Mouse (Mus musculus) v-Abl transformed pro-B cells (cell line): ENCODE data around the gene Myo1d.

Source experiments
- in situ Hi-C, 2 experiments: fragments of 400-800 bp; cut with MboI; formaldehyde crosslinking; loops; one replicate each; pipeline ENCODE4 v1.15.1; 2025; ENCODE audit not compliant: unreplicated experiment in 2 of 2

Myo1d gene

DNA sequence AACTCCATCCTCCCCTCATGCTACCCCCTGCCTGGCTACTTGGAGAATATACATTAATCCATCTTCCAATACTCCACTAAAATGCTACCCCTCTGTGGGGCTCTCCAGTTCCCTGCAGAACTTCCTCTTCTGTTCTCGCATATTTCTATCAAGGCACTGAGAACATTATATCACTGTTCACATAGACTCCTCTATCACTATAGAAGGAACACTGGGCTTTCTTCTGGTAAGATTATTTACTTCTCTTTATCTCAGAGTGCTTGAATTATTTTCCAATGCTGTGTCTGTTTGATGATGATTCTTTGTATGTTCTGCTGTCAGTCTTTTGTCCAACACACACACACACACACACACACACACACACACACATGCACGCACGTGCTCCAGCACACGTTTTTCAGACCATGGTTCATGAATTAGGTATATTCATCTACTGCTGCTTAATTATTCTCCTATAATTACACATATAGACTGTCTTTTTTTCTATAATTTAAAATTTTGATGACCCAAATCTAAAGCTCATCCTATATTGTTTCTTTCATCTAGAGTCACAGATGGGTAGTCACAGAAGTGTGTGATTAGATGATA lies 35.9 kb downstream of the Myo1d start:
- in situ Hi-C loops: no loop called here

DNA sequence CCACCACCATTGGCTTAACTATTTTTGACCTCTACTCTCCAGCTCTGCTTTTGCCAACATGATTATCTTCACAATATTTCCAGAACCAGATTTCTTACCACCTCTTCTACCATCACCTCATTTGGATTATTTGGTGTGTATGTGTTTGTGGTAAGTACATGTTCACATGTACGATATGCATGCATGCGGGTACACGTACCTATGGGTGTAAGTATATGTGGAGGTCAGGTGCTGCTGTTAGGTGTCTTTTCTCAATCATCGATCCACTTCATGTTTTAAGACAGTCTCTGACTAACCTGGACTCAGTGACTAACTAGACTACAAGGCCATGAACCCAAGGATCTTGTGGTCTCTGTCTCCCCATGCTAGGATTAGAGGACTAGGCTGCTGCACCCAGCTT lies 37.4 kb downstream of the Myo1d start:
- in situ Hi-C loops: no loop called here

DNA sequence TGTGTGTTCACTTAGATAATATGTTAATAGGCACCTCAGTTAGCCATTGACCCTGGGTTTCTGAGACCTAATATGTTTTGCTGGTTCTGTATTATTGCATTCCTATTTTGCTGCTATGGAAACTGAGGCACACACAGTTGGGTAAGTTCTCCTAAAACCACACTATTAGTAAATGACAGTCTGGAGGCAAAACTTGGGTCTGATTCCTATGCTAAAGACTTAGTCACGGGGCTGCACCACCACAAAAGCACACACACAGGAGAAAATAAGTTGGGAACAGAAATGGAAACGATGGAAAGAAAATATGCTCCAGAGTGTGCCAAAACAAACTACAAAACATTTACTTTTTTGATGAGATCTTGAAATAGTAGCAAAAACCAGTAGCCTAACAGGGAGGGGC lies 45.1 kb downstream of the Myo1d start:
- in situ Hi-C loops: no loop called here

DNA sequence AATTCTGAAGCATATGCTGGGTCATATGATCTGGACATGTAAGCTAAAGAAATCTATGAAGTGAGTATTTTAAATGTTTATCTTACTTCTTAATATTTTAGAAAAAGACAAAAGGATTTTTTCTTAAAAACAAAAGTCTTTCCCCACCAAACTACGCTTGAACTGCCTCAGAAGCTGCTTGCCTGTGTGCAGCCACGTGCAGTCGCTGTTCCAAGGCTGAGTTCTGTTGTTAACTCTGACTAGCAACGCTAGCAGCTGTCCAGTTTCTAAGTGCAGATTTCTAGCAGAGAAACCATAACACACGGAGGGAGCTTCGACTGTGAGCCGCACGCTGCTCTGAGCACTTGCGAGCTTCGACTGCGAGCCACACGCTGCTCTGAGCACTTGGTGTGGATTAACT lies 55.1 kb downstream of the Myo1d start:
- in situ Hi-C loops: loop anchor here in 1 of 2 experiments (5.0 to 25.0 kb wide), 3 partner anchors 43 to 1712 kb away; partner anchors contain the start of genes Evi2b and Omg

DNA sequence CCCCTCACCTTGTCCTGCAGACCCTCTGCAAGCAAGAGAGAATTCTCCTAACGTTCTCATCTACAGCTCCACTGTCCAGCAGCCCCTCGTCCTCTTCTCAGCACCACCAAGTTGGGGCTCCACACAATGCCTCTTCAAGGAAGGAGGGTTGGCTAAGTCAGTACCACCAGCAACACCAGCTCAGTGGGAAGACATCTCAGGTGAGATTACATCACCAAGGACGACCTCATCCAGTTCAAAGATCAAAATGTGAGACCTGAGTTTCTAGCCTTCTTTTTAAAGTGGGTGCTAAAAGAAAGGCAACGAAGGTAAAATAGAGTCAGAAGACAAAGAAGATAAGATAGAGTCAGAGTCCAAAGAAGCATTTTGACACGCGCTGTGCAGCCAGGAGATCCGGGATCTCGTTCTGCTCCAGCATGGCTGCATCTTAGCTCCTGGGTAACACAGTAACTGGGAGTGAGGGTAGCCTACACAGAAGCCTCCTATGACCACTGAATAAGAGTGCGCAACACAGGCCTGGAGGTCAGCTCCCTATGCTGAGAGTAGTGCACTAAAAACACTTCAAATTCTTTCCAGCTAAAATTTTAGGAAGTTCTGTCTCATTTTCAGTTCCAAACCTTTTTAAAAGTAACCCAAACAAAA lies 56.3 kb downstream of the Myo1d start:
- in situ Hi-C loops: loop anchor here in 1 of 2 experiments (5.0 to 25.0 kb wide), 3 partner anchors 44 to 1711 kb away; partner anchors contain the start of genes Evi2b and Omg

DNA sequence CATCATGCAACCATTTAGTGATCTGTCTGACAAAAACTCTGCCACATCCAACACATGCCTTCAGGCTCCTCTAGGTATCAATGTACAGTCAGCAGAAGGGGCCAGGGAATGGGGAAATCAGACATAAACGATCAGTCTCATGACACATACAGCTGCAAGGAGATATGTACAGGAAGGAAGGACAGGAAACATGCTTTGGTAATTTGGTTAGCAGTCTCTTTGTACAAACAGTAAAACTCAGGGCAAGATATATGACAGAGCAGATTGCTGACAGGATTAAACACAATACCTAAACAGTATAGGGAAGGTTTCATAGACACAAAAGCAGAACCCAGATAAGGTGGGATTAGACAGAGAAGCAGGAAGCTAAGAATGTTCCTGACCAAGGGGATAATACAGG lies 60.8 kb downstream of the Myo1d start:
- in situ Hi-C loops: loop anchor here in 1 of 2 experiments (25.0 kb wide), 2 partner anchors 1207 to 1707 kb away; partner anchors contain the start of genes Evi2b and Omg

DNA sequence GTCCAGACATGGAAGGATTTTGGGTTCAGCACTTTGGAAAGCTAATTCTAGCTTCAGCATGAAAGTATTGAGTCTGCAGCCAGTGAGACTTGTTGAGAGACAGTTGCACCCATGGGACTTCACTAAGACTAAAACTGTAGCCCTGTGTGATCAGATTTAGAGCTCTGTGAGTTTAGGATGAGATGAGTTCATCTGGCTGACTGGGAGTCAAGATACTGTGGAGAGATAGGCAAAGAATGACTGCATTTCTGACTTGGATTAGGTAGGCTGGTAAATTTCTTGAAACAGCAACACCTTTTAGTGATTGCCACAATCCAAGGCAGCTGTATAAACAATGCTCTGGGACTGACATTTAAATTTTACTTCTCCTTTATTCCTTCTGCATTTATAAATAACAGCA lies 61.8 kb downstream of the Myo1d start:
- in situ Hi-C loops: loop anchor here in 1 of 2 experiments (25.0 kb wide), 2 partner anchors 1206 to 1706 kb away; partner anchors contain the start of genes Evi2b and Omg

DNA sequence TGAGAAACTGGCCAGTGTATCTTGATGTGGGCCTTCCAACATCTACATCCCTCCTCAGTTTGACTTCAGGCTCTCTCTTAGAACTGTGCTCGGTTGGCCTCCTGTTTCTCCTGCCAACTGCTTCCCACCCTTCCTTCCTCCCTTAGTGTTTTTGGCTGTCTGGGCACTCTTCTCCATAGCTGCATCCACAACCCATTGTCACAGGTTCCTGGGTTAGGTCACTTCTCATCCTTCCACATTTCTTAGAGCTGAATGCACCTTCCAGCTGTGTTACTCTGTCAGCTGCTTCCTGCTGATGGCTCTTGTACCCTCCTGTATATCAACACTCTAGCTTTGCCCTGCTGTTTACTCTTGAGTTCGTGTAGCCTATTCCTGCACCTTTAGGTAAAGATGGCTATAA lies 64.7 kb downstream of the Myo1d start:
- in situ Hi-C loops: loop anchor here in 1 of 2 experiments (25.0 kb wide), 2 partner anchors 1203 to 1703 kb away; partner anchors contain the start of genes Evi2b and Omg

DNA sequence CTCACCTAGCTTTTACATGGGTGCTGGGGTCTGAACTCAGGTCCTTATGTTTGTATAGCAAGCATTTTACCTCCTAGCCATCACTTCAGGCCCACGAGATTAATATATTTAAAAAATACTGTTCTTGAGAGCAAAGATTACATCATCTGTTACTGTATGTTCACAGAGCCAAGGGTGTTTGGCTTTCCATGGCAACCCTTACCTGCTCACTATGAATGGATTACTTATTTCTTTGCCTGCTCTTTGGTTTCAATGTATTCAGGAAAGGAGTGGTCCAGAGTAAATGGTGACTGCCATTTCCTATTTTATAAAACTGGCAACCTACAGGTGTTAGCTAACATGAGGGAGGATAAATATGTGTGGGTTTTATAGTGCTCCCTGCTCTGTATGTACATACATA lies 66.1 kb downstream of the Myo1d start:
- in situ Hi-C loops: loop anchor here in 1 of 2 experiments (25.0 kb wide), 2 partner anchors 1201 to 1701 kb away; partner anchors contain the start of genes Evi2b and Omg

DNA sequence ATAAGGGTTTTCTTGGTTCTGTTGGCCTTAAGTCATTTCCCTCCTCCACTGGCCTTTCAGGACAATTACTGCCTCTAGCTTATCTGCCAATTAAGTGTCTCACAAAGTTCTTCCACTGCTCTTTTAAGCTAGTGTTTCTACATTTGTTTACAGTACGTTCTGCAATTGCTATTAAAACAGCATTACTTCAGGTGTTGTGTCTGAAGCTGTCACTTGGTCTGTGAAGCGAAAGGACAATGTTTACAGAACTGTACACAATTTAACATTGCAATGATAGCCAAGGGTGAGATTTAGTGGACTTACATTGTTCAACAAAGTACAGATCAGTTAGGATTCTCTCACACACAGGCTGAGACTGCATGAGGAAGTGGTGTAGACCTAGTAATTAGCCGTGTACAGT lies 67.6 kb downstream of the Myo1d start:
- in situ Hi-C loops: loop anchor here in 1 of 2 experiments (25.0 kb wide), 2 partner anchors 1200 to 1700 kb away; partner anchors contain the start of genes Evi2b and Omg

DNA sequence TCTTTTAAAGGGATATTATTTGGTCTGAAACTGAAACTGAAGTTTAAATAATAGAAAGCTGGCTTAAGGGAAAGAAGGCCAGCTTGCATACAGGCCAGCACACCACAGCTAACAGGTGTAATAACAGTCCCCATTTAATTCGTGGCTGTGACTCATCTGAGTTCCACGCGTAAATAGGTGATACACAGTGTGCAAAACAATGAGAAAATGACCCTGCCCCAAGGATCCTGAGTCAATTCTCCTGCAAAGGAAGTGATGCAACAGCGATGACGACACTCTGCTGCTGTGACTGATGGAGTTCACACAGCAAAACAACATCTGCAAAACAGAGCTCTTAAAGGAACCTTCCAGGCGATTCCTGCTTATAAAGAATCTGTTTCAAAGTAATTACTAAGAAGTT lies 68.5 kb downstream of the Myo1d start:
- in situ Hi-C loops: loop anchor here in 1 of 2 experiments (25.0 kb wide), 2 partner anchors 1199 to 1699 kb away; partner anchors contain the start of genes Evi2b and Omg

DNA sequence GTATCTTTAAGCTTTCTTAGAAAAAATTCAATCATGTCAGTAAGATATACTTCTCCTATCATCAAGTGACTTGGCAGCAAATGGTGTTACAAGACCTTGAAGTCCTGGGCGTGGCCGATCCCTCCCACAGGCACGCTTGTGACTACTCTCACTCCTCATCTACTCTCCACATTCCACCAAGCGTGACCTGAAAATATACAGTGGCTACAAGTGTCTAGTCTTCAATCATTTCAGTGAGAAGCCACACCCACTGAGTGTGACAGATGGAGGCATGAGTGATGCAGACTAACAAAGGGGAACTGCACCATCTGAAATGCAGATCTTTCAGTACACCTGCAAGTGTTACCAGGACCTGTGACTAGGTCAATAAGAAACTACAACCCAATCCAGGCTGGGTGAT lies 79.2 kb downstream of the Myo1d start:
- in situ Hi-C loops: loop anchor here in 1 of 2 experiments (25.0 kb wide), 2 partner anchors 1188 to 1688 kb away; partner anchors contain the start of genes Evi2b and Omg

DNA sequence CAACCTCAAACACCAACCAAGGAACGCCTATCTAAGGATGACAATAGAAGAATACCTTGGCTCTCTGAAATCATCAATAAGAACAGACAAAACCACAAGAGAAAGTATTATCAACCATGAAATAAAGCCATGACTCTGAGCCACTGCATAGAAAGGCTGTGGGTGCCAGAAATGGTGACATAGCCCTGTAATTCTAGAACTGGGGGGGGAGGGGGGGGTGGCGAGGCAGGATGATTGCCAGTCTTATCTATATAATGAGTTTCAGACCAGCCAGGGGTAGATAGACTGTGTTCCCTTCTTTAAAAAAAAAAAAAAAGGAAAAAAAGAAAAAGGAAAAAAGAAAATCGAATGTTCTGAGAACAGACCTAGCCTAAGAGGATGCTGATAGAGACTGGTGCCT lies 81.1 kb downstream of the Myo1d start:
- in situ Hi-C loops: loop anchor here (5.0 kb wide), 3 partner anchors 84 to 119 kb away; partner anchors contain the start of genes Myo1d (in 2 of the 2) and Tmem98 (in 1 of the 2)

DNA sequence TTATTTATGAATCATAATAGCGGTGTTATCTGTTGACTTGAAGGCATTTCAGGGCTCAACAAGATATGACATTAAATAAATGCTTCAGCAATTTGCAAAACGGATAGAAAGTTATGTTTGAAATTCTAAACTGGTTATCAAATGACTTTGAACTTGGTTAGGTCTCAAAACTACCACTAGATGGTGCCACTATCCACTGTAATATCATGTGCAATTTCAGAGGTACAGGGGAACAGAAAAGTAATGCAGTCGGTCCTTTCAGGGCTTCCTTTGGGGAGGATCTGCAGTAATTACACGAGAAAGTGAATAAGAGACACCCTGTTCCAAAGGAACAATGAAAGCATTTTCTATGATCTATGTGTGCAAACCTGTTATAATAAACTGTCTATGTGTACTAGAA lies 83.5 kb downstream of the Myo1d start:
- in situ Hi-C loops: loop anchor here (5.0 kb wide), 3 partner anchors 86 to 121 kb away; partner anchors contain the start of genes Myo1d (in 2 of the 2) and Tmem98 (in 1 of the 2)

DNA sequence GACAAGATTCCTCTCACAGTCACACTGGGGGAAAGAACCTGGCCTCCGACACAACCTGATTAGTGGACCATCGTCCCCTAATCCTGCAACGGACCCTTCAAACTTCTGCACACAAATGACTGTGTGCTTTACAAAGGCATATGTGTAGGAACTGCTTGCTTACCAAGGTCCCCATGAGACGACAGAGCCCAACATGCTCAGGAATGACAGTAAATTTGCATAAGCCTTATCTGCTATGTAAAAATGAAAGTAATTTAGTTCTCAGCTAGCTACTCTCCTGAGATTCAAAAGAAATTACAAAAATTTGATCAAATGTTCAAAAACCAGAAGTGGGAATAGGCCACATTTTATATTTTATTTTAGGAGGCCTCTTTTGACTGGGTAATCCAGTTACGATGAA lies 95.2 kb downstream of the Myo1d start:
- in situ Hi-C loops: no loop called here

DNA sequence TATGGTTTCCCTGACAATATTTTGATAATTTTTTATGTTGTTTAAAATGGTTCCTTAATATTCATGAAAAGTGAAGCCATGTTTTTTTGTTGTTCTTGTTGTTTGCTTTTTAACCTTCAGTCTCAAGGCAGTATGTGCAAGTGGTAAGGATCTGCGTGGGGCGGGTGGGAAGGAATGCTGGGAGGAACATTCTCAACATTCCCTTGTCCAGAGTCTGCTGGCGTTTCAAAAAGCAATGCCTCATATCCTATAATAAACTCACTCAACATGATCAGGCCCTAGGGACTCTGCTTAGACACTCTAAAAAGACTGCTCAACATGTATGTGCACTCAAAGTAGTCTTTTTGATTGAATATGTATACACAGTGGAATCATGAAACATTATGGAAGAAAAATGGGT lies 97.1 kb downstream of the Myo1d start:
- in situ Hi-C loops: no loop called here

DNA sequence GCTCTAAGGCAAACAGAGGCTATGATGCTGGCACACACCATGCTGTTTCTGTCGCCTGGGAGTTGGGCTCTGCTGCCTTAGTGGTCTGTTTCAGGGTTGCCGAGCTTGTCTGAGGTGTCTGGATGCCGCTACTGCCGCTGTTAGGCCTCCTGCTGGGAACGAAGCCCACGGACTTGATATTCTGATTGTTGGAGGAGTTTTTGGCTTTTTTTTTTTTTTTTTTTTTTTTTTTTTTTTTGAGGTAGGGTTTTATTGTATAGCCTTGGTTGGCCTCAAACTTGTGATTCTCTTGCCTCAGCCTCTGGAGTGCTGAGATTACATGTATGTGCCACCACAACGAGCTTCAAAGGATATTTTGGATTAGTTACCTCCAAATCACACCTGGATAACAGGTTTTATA lies 106.8 kb downstream of the Myo1d start:
- in situ Hi-C loops: loop anchor here in 1 of 2 experiments (5.0 to 25.0 kb wide), 2 partner anchors 246 to 386 kb away; partner anchors contain the start of gene Psmd11

DNA sequence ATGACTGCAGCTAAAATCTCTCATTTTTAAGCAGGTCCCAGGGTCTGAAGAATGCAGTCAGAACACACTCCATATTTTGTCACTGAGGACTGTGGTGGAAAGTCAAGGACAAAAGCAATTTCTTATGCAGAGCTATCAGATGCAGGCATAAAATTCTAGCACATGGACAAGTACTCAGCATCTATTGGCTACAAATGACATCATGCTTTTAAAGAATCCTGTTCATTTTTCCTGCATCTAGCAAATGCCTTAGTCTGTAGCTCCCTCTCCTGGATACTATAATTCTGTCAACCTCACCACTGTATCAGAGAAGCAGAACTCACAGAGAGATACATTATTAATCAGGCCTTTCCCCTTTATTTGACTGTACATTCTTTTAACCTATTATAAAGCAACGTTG lies 109.4 kb downstream of the Myo1d start:
- in situ Hi-C loops: loop anchor here in 1 of 2 experiments (5.0 to 25.0 kb wide), 2 partner anchors 243 to 383 kb away; partner anchors contain the start of gene Psmd11

DNA sequence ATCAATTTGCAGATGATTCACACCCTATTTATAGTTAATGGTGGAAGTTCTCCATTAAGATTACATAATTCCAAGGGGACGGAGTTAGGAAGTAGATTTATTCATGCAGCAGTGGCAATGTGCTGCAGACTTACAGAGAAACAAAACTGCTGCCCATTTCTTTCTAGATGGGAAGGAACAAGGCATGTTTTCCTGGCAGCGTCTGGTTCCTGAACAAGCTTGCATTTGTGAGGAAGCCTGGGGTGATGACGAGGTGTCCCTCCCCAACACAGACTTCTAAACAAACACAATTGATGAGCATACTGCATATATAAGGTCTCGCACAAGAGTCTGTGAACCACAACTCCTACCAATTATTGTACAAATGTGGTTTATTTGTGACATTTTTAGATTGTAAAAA lies 109.9 kb downstream of the Myo1d start:
- in situ Hi-C loops: loop anchor here (5.0 to 25.0 kb wide), 3 partner anchors 205 to 383 kb away; partner anchors contain the start of gene Psmd11 (in 2 of the 2)

DNA sequence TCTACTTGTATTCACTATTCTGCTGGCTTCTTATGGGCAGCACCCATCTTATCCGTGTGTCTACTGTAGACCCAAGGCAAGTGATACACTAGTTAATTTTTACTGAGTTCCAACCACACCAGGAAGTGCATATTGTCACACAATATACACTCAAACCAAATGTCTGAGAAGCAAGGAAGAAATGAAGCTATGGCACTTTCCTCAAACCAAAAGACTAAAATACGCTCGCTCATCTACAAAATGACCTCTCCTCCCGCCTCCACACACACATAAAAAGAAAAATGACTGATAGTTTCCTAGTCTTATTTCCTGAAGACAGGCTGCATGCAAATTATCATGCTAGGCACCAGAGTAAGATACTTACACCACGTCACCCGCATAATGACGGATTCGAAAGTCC lies 113.6 kb downstream of the Myo1d start:
- in situ Hi-C loops: loop anchor here (5.0 to 25.0 kb wide), 3 partner anchors 201 to 379 kb away; partner anchors contain the start of gene Psmd11 (in 1 of the 2)

DNA sequence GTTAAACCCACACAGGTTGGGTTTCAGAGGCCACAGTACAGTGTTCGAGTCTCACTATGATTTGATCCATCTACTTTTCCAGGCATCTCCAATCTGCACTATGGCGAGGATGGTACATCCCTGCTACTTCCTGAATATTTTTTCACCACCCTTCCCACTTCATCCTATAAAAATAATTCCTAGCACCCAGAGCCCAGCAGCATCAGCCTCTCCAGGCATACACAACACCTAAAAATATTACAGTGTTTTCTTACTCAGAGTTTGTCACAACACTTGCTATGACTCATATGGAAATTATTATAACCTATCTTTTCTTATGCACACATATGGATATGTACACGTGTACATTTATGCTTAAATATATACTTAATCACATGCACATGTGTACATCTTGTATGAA lies 115.6 kb downstream of the Myo1d start:
- in situ Hi-C loops: loop anchor here (10.0 to 25.0 kb wide), 2 partner anchors 199 to 377 kb away; no protein-coding TSS in a partner anchor
